Mouse (Mus musculus): ENCODE data around the gene Vmn1r36. TPM values are rescaled to one million over a fixed set of nuclear protein-coding genes. Genes with fewer than 3 reads are reported as not detected.
"Not testable (repeated sequence)": the region's sequence is repeated elsewhere in the genome, so short reads cannot be mapped to it uniquely, and the experiment has no call there.

Gene Vmn1r36
- not detected in 2 replicates for polyA plus RNA-seq (2014; fragmentation: Nextera tagmentation; extraction: Ambion mirVana)

DNA sequence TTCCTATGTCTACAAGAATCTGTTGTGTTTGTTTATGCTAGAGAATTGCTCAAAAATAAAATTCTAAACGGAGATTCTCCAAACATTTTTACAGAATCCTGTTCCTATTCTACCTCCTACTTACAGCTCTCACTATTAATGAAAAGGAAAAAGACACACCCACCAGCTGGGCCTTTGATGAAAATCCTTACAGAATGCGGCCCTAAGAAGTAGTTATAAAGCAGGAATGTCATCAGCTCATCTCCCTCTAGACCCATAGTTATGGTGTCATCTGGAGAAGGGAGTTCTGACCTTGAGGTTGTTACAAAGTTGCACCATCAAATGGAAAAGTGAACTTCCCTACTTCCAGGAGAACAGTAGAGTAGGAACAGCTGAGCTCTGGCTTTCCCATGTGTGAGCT lies at the start of gene Vmn1r36:
TSS of gene Vmn1r36 (minus strand) at position 101 of the 400 bp plus-strand sequence.
- 68% methylated on average over 2 of the region's 2 CpGs for WGBS
- not testable (repeated sequence) for H3K36me3 ChIP-seq (ENCODE audit: control insufficient read depth, insufficient read depth, low read length); H3K27ac ChIP-seq (ENCODE audit: low read depth); H3K27me3 ChIP-seq (replicated peaks; ENCODE audit: control insufficient read depth, insufficient read depth, low read length); H3K4me3 ChIP-seq (ENCODE audit: low read depth, low read length); H3K9me3 ChIP-seq (ENCODE audit: control insufficient read depth, low read length); DNase-seq (ENCODE audit: low spot score); ATAC-seq (replicated peaks; ENCODE audit: low FRiP score, low TSS enrichment, low read depth); H3K4me2 ChIP-seq (ENCODE audit: low read length); H3K4me1 ChIP-seq (replicated peaks; ENCODE audit: control insufficient read depth, insufficient read depth, low read length); H3K9ac ChIP-seq (ENCODE audit: low read length)

DNA sequence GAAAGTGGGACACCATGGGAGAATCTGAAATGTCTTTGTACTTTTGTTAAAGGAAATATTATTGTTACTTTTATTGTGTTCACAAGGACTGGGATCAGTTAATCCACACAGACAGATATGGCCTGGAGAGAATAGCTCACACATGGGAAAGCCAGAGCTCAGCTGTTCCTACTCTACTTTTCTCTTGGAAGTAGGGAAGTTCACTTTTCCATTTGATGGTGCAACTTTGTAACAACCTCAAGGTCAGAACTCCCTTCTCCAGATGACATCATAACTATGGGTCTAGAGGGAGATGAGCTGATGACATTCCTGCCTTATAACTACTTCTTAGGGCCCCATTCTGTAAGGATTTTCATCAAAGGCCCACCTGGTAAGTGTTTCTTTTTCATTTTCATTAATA lies 10.1 kb upstream of the Vmn1r36 start, which contains the start of gene Vmn1r37:
TSS of gene Vmn1r37 (plus strand) at position 301 of the 400 bp plus-strand sequence.
- H3K27ac ChIP-seq (ENCODE audit: low read depth); H3K4me2 ChIP-seq (ENCODE audit: low read length); ATAC-seq (replicated peaks; ENCODE audit: low FRiP score, low TSS enrichment, low read depth); H3K36me3 ChIP-seq (ENCODE audit: control insufficient read depth, insufficient read depth, low read length); H3K4me1 ChIP-seq (replicated peaks; ENCODE audit: control insufficient read depth, insufficient read depth, low read length); DNase-seq (ENCODE audit: low spot score); H3K4me3 ChIP-seq (ENCODE audit: low read depth, low read length); H3K27me3 ChIP-seq (replicated peaks; ENCODE audit: control insufficient read depth, insufficient read depth, low read length); H3K9ac ChIP-seq (ENCODE audit: low read length); H3K9me3 ChIP-seq (ENCODE audit: control insufficient read depth, low read length): not testable (repeated sequence)

DNA sequence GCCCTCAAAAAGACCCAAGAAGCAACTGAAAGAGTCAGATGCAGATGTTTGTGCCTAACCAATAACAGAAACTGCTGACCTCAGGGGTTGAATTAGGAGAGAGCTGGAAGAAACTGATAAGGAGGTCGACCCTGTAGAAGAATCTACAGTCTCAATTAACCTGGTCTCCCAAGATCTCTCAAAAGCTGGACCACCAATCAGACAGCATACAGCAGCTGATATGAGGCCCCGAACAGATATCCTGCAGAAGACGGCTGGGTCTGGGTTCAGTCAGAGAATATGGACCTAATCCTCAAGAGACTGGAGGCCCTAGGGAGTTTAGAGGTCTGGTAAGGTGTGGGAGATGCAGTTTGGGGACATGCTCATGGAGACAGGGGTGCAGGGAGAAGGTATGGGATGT lies 5.1 kb downstream of the Vmn1r36 start:
- H3K4me3 ChIP-seq (ENCODE audit: low read depth, low read length), result no peak overlapping the region
- H3K4me2 ChIP-seq (ENCODE audit: low read length), result no peak overlapping the region
- no peaks in the 10 kb centered on the region for H3K9me3 ChIP-seq (ENCODE audit: control insufficient read depth, low read length)
- WGBS, result 75% methylated on average over 3 of the region's 3 CpGs
- H3K9ac ChIP-seq (ENCODE audit: low read length), result no peak overlapping the region
- DNase-seq (ENCODE audit: low spot score) (no peak), ATAC-seq (replicated peaks; ENCODE audit: low FRiP score, low TSS enrichment, low read depth) (no peak)
- no peak overlapping the region for H3K27ac ChIP-seq (ENCODE audit: low read depth)
- H3K4me1 ChIP-seq (replicated peaks; ENCODE audit: control insufficient read depth, insufficient read depth, low read length), result no peaks in the 10 kb centered on the region
- H3K36me3 ChIP-seq (ENCODE audit: control insufficient read depth, insufficient read depth, low read length), result no peaks in the 10 kb centered on the region
- no peaks in the 10 kb centered on the region for H3K27me3 ChIP-seq (replicated peaks; ENCODE audit: control insufficient read depth, insufficient read depth, low read length)

DNA sequence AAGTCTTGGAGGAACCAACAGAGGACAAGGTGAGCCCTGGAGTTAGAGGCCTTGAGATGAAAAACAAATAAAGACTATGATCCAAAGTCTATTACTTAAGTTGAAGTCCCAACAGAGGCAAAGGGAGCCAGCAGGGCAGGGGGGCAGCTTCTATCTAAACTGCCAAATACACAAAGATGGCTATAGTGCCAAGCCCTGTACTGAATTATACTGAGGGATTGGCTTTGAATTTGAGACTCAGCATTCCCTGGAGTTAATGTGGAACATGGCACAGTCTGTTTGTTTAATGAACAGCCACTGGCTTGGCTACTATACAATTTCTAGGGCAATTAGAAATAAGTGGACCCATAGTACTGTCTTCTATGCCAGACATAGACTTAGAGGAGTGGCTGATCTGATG lies 10.1 kb downstream of the Vmn1r36 start:
- no peak overlapping the region for H3K27ac ChIP-seq (ENCODE audit: low read depth)
- no peaks in the 10 kb centered on the region for H3K4me1 ChIP-seq (replicated peaks; ENCODE audit: control insufficient read depth, insufficient read depth, low read length)
- DNase-seq (ENCODE audit: low spot score), result no peak
- no peak overlapping the region for H3K4me3 ChIP-seq (ENCODE audit: low read depth, low read length)
- no peak for ATAC-seq (replicated peaks; ENCODE audit: low FRiP score, low TSS enrichment, low read depth)
- H3K9me3 ChIP-seq (ENCODE audit: control insufficient read depth, low read length), result no peaks in the 10 kb centered on the region
- no peak overlapping the region for H3K9ac ChIP-seq (ENCODE audit: low read length)
- no peak overlapping the region for H3K4me2 ChIP-seq (ENCODE audit: low read length)
- H3K36me3 ChIP-seq (ENCODE audit: control insufficient read depth, insufficient read depth, low read length), result no peaks in the 10 kb centered on the region
- H3K27me3 ChIP-seq (replicated peaks; ENCODE audit: control insufficient read depth, insufficient read depth, low read length), result no peaks in the 10 kb centered on the region

DNA sequence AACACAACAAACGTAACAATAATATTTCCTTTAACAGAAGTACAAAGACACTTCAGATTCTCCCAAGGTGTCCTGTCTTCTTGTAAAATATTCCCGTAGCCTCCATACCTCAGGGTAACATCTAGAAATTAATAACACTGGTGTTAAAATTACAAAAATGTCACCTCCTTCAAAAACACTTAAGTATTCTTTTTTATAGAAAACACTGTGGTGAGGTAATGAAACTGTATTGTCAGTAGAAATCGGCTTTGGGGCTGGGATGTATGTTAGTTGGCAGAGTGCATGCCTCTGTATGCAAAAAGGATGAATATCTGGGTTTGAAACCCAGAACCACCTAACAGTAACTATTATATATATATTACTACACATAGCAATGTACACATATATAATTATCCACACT lies 33.2 kb downstream of the Vmn1r36 start, which contains the start of gene Vmn1r35:
TSS of gene Vmn1r35 (minus strand) at position 101 of the 400 bp plus-strand sequence.
- Histone ChIP-seq H3K27ac (ENCODE audit: low read depth) (no peak within 1 kb of the TSS), H3K9ac (ENCODE audit: low read length) (no peak within 1 kb of the TSS), H3K4me3 (ENCODE audit: low read depth, low read length) (no peak within 1 kb of the TSS), H3K36me3 (ENCODE audit: control insufficient read depth, insufficient read depth, low read length) (no peaks in the 10 kb centered on the region), H3K4me1 (replicated peaks; ENCODE audit: control insufficient read depth, insufficient read depth, low read length) (no peaks in the 10 kb centered on the region), H3K9me3 (ENCODE audit: control insufficient read depth, low read length) (no peaks in the 10 kb centered on the region), H3K4me2 (ENCODE audit: low read length) (no peak within 1 kb of the TSS), H3K27me3 (replicated peaks; ENCODE audit: control insufficient read depth, insufficient read depth, low read length) (no peaks in the 10 kb centered on the region)
- DNase-seq (ENCODE audit: low spot score) (no peak), ATAC-seq (replicated peaks; ENCODE audit: low FRiP score, low TSS enrichment, low read depth) (no peak)
- 79% methylated on average over 3 of the region's 3 CpGs for WGBS

Other genes with a start within 250 kb of the Vmn1r36 start
- 99.8 and 103 TPM in 2 replicates for gene Mad2l1, start 183.8 kb downstream of the Vmn1r36 start, polyA plus RNA-seq (2014; fragmentation: Nextera tagmentation; extraction: Ambion mirVana)
- 0.08 and 0.11 TPM in 2 replicates for gene Vmn1r32, start 159.1 kb downstream of the Vmn1r36 start, polyA plus RNA-seq (2014; fragmentation: Nextera tagmentation; extraction: Ambion mirVana)
- gene Vmn1r33, start 100.9 kb downstream of the Vmn1r36 start, polyA plus RNA-seq (2014; fragmentation: Nextera tagmentation; extraction: Ambion mirVana), result not detected in 2 replicates
- gene Vmn1r34, start 75.3 kb downstream of the Vmn1r36 start, polyA plus RNA-seq (2014; fragmentation: Nextera tagmentation; extraction: Ambion mirVana), result not detected in 2 replicates
- not detected in 2 replicates for gene Vmn1r35, start 33.3 kb downstream of the Vmn1r36 start, polyA plus RNA-seq (2014; fragmentation: Nextera tagmentation; extraction: Ambion mirVana)
- not detected in 2 replicates for gene Vmn1r37, start 10.2 kb upstream of the Vmn1r36 start, polyA plus RNA-seq (2014; fragmentation: Nextera tagmentation; extraction: Ambion mirVana)
- not detected in 2 replicates for gene Vmn1r38, start 63.5 kb upstream of the Vmn1r36 start, polyA plus RNA-seq (2014; fragmentation: Nextera tagmentation; extraction: Ambion mirVana)
- gene Vmn1r39, start 91.4 kb upstream of the Vmn1r36 start, polyA plus RNA-seq (2014; fragmentation: Nextera tagmentation; extraction: Ambion mirVana), result not detected in 2 replicates
- 140 and 144 TPM in 2 replicates for gene Gng12, start 177.2 kb upstream of the Vmn1r36 start, polyA plus RNA-seq (2014; fragmentation: Nextera tagmentation; extraction: Ambion mirVana)